Comparison of ENCODE assay signal across 21 mouse cellular contexts in the genomic region with DNA sequence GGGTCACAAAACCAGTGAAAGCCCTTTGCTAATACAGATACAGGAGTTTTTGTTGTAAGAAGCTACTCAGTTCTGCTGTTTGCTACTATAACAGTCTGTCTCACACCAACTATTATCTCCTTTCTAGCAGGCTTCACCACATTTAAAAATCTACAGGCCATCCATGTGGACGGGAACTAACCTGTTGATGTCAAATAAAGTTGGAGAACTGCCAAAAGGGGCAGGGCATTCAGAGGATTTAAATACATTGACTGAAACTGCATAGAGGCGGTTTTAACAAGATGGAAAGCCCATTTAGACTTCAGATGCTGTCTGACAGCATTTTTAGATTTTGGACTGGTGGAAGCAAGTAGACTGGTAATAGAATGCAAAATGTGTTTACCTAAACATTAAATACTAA.
A peak's percentile ranks its signal among the peaks of the same experiment; 100 is the strongest.
DNase-seq lines count a peak whose midpoint lies in the region; ATAC-seq and TF ChIP-seq lines count a peak whose summit lies in the region.
"Had no signal": no experiment of that assay in that cellular context is flagged by ENCODE, and none has a peak within 500 bp of the region (broad histone marks: within the 10 kb centered on the region; RNA-seq: fewer than 3 reads in every experiment).

No protein-coding gene starts in this region.

- no peak for TF ChIP-seq POLR2A in MEL (IDR thresholded peaks at IDR 0.05; ENCODE audit: control insufficient read depth in 1 of 2, insufficient read depth in 1 of 2, low read depth in 1 of 2, low read length in 2 of 2, poor library complexity in 1 of 2)
- no peak for TF ChIP-seq POLR2A in brain, embryonic 14.5 days (IDR thresholded peaks at IDR 0.05; ENCODE audit: borderline replicate concordance, extremely low read depth, insufficient read depth, insufficient read length, poor library complexity, severe bottlenecking)
- TF ChIP-seq POLR2A in heart, adult 2 months (IDR thresholded peaks at IDR 0.05; ENCODE audit: insufficient read depth, low read depth, low read length): no peak

- intact Hi-C loops in heart, adult 2 months (cut with DNase I): no loop called here

- TF ChIP-seq EP300 in MEL (IDR thresholded peaks at IDR 0.05; ENCODE audit: low read depth in 1 of 2, low read length in 2 of 2): no peak
- TF ChIP-seq EP300 in heart, adult 2 months (IDR thresholded peaks at IDR 0.05; ENCODE audit: insufficient read depth, low read depth, low read length): no peak

- H3K9ac ChIP-seq in lung, embryonic 14.5 days: no peak overlapping the region
- H3K9ac ChIP-seq in MEL (ENCODE audit: control insufficient read depth, low read depth, low read length, poor library complexity, severe bottlenecking): no peak overlapping the region
- no peak overlapping the region for H3K9ac ChIP-seq in embryonic facial prominence, embryonic 13.5 days
- H3K9ac ChIP-seq in kidney, embryonic 15.5 days: no peak overlapping the region
- no peak overlapping the region for H3K9ac ChIP-seq in heart, adult 2 months (ENCODE audit: low read depth, low read length)
- H3K9ac ChIP-seq: forebrain, embryonic 12.5 days; forebrain, postnatal 0 days; heart, embryonic 13.5 days; hindbrain, embryonic 15.5 days had no signal

- no peaks in the 10 kb centered on the region for H3K9me3 ChIP-seq in lung, embryonic 14.5 days (ENCODE audit: low read depth, low read length)
- H3K9me3 ChIP-seq in MEL (replicated peaks; ENCODE audit: insufficient read depth, low read length): no peaks in the 10 kb centered on the region
- H3K9me3 ChIP-seq in embryonic facial prominence, embryonic 13.5 days: no peaks in the 10 kb centered on the region
- no peaks in the 10 kb centered on the region for H3K9me3 ChIP-seq in kidney, embryonic 15.5 days (replicated peaks)
- H3K9me3 ChIP-seq: forebrain, embryonic 12.5 days; heart, embryonic 13.5 days; hindbrain, embryonic 15.5 days had no signal

- TF ChIP-seq CTCF in lung, embryonic 14.5 days (IDR thresholded peaks at IDR 0.05; ENCODE audit: low read depth): no peak
- TF ChIP-seq CTCF in MEL (IDR thresholded peaks at IDR 0.05 in 2 of 3, conservative IDR thresholded peaks at IDR 0.05 in 1 of 3; ENCODE audit: control insufficient read depth in 1 of 3, insufficient read depth in 1 of 3, low read depth in 2 of 3, low read length in 3 of 3, poor library complexity in 1 of 3, severe bottlenecking in 1 of 3): no peak
- TF ChIP-seq CTCF in brain, embryonic 14.5 days (IDR thresholded peaks at IDR 0.05; ENCODE audit: borderline replicate concordance, extremely low read depth, insufficient read depth, insufficient read length): no peak
- TF ChIP-seq CTCF in heart, adult 2 months (IDR thresholded peaks at IDR 0.05): no peak

- H3K36me3 ChIP-seq in lung, embryonic 14.5 days (ENCODE audit: insufficient read depth): no peaks in the 10 kb centered on the region
- H3K36me3 ChIP-seq in MEL (ENCODE audit: control insufficient read depth in 1 of 2, insufficient read depth in 2 of 2, low read length in 2 of 2): no peaks in the 10 kb centered on the region
- no peaks in the 10 kb centered on the region for H3K36me3 ChIP-seq in embryonic facial prominence, embryonic 13.5 days
- no peaks in the 10 kb centered on the region for H3K36me3 ChIP-seq in kidney, embryonic 15.5 days
- no peaks in the 10 kb centered on the region for H3K36me3 ChIP-seq in heart, adult 2 months (ENCODE audit: control insufficient read depth, insufficient read depth, low read length)
- H3K36me3 ChIP-seq: forebrain, embryonic 12.5 days; heart, embryonic 13.5 days; hindbrain, embryonic 15.5 days had no signal

- no peaks in the 10 kb centered on the region for H3K27me3 ChIP-seq in lung, embryonic 14.5 days (ENCODE audit: insufficient read depth, low read length)
- H3K27me3 ChIP-seq in MEL (ENCODE audit: control insufficient read depth in 1 of 2, insufficient read depth in 2 of 2, low read length in 2 of 2): no peaks in the 10 kb centered on the region
- H3K27me3 ChIP-seq in embryonic facial prominence, embryonic 13.5 days: no peaks in the 10 kb centered on the region
- no peaks in the 10 kb centered on the region for H3K27me3 ChIP-seq in kidney, embryonic 15.5 days
- H3K27me3 ChIP-seq in heart, adult 2 months (ENCODE audit: control insufficient read depth, insufficient read depth, low read length): no peaks in the 10 kb centered on the region
- H3K27me3 ChIP-seq: CH12.LX; forebrain, embryonic 12.5 days; heart, embryonic 13.5 days; hindbrain, embryonic 15.5 days had no signal

- 51% methylated on average over 2 of the region's 2 CpGs for WGBS in lung, embryonic 14.5 days
- WGBS in embryonic facial prominence, embryonic 13.5 days: 57% methylated on average over 2 of the region's 2 CpGs
- 71% methylated on average over 2 of the region's 2 CpGs for WGBS in kidney, embryonic 15.5 days
- WGBS in heart, adult 2 months: 74% methylated on average over 2 of the region's 2 CpGs

- no peaks in the 10 kb centered on the region for H3K4me1 ChIP-seq in lung, embryonic 14.5 days (ENCODE audit: insufficient read depth)
- no peaks in the 10 kb centered on the region for H3K4me1 ChIP-seq in MEL (ENCODE audit: control insufficient read depth in 1 of 2, insufficient read depth in 2 of 2, low read length in 2 of 2)
- peaks cover 10% of the 10 kb centered on the region for H3K4me1 ChIP-seq in embryonic facial prominence, embryonic 13.5 days
- no peaks in the 10 kb centered on the region for H3K4me1 ChIP-seq in kidney, embryonic 15.5 days
- H3K4me1 ChIP-seq in heart, adult 2 months (ENCODE audit: control insufficient read depth, insufficient read depth, low read length): no peaks in the 10 kb centered on the region
- H3K4me1 ChIP-seq: heart, embryonic 13.5 days; hindbrain, embryonic 15.5 days had no signal

- no peak for TF ChIP-seq RAD21 in MEL (IDR thresholded peaks at IDR 0.05; ENCODE audit: low read depth, low read length)

- no peak overlapping the region for H3K4me2 ChIP-seq in lung, embryonic 14.5 days
- H3K4me2 ChIP-seq in embryonic facial prominence, embryonic 13.5 days: no peak overlapping the region
- H3K4me2 ChIP-seq in kidney, embryonic 15.5 days: no peak overlapping the region
- H3K4me2 ChIP-seq: forebrain, embryonic 12.5 days; heart, embryonic 13.5 days; hindbrain, embryonic 15.5 days had no signal

- DNase-seq in lung, embryonic 14.5 days: peak; percentile 47
- no peak for DNase-seq in lung, postnatal 36 days
- DNase-seq in MEL (ENCODE audit: low read depth, low spot score): peak; percentile 13
- peak; percentile 81 for DNase-seq in brain, embryonic 14.5 days (ENCODE audit: low read depth)
- no peak for DNase-seq in B cell, adult 2 months
- no peak for DNase-seq in heart, adult 2 months
- DNase-seq: adrenal gland, postnatal 14 days; cerebellum, adult 11 months; cerebellum, adult 8-10 months; cerebellum, postnatal 14 days; embryo, embryonic 11 days; forebrain, postnatal 0 days; gastrocnemius, postnatal 14 days; heart, postnatal 36 days had no signal

- no peak overlapping the region for H3K27ac ChIP-seq in lung, embryonic 14.5 days (ENCODE audit: low read depth)
- no peak overlapping the region for H3K27ac ChIP-seq in MEL (ENCODE audit: control insufficient read depth, low read depth, low read length)
- peak overlapping the region; percentile 44; the same call in 1 of the 2 replicates for H3K27ac ChIP-seq in embryonic facial prominence, embryonic 13.5 days
- H3K27ac ChIP-seq in kidney, embryonic 15.5 days: no peak overlapping the region
- H3K27ac ChIP-seq in heart, adult 2 months: no peak overlapping the region
- H3K27ac ChIP-seq: forebrain, embryonic 12.5 days; heart, embryonic 13.5 days; hindbrain, embryonic 15.5 days had no signal

- no peak for ATAC-seq in lung, embryonic 14.5 days (ENCODE audit: insufficient read depth)
- ATAC-seq in embryonic facial prominence, embryonic 13.5 days (ENCODE audit: insufficient number of reproducible peaks, insufficient read depth, low FRiP score, low TSS enrichment, low read depth): no peak
- ATAC-seq in kidney, embryonic 15.5 days (replicated peaks; ENCODE audit: low FRiP score): no peak
- ATAC-seq: forebrain, postnatal 0 days; intestine, embryonic 16.5 days had no signal

- no peaks in the 10 kb centered on the region for H3K79me2 ChIP-seq in MEL (ENCODE audit: control insufficient read depth, insufficient read depth, low read length, poor library complexity)
- H3K79me2 ChIP-seq in heart, adult 2 months (replicated peaks; ENCODE audit: control insufficient read depth, insufficient read depth, low read length): no peaks in the 10 kb centered on the region

- no peak overlapping the region for H3K4me3 ChIP-seq in lung, embryonic 14.5 days (ENCODE audit: low read depth, low read length)
- no peak overlapping the region for H3K4me3 ChIP-seq in MEL (ENCODE audit: control insufficient read depth in 1 of 2, insufficient read depth in 1 of 2, low read depth in 2 of 2, low read length in 2 of 2)
- H3K4me3 ChIP-seq in embryonic facial prominence, embryonic 13.5 days: no peak overlapping the region
- no peak overlapping the region for H3K4me3 ChIP-seq in kidney, embryonic 15.5 days (replicated peaks)
- no peak overlapping the region for H3K4me3 ChIP-seq in heart, adult 2 months
- H3K4me3 ChIP-seq: forebrain, embryonic 12.5 days; heart, embryonic 13.5 days; hindbrain, embryonic 15.5 days had no signal

TF ChIP-seq in MEL, 35 proteins besides CTCF, POLR2A, EP300 and RAD21 (continues in another document):
- TF ChIP-seq ZMIZ1 (IDR thresholded peaks at IDR 0.05; ENCODE audit: low read depth, low read length) (no peak), GABPA (IDR thresholded peaks at IDR 0.05; ENCODE audit: low read depth, low read length) (no peak), POLR2AphosphoS5 (IDR thresholded peaks at IDR 0.05; ENCODE audit: borderline replicate concordance, low read depth, low read length) (no peak), TAL1 (IDR thresholded peaks at IDR 0.05; ENCODE audit: low read length) (no peak), MAFK (IDR thresholded peaks at IDR 0.05; ENCODE audit: borderline replicate concordance, low read depth, low read length) (no peak), TCF12 (IDR thresholded peaks at IDR 0.05; ENCODE audit: low read depth, low read length) (no peak), POLR2AphosphoS2 (IDR thresholded peaks at IDR 0.05; ENCODE audit: low read length) (no peak), RCOR1 (IDR thresholded peaks at IDR 0.05; ENCODE audit: low read depth, low read length) (no peak), UBTF (IDR thresholded peaks at IDR 0.05; ENCODE audit: borderline replicate concordance, insufficient read depth, low read depth, low read length) (no peak), JUND (IDR thresholded peaks at IDR 0.05; ENCODE audit: low read depth, low read length) (no peak), NELFE (IDR thresholded peaks at IDR 0.05; ENCODE audit: low read depth, low read length) (no peak), MAX (IDR thresholded peaks at IDR 0.05; ENCODE audit: low read length) (no peak), MYC (IDR thresholded peaks at IDR 0.05; ENCODE audit: low read depth, low read length) (no peak), USF2 (IDR thresholded peaks at IDR 0.05; ENCODE audit: borderline replicate concordance in 1 of 2, insufficient read depth in 1 of 2, low read depth in 1 of 2, low read length in 2 of 2) (no peak), ETS1 (IDR thresholded peaks at IDR 0.05; ENCODE audit: low read depth, low read length) (no peak), ZKSCAN1 (IDR thresholded peaks at IDR 0.05; ENCODE audit: low read depth, low read length) (no peak)

Comparison
In these comparisons a context has a peak if more than half of its experiments do, and no peak if none do; other contexts are left out.
1. DNase-seq: peak in lung, embryonic 14.5 days (single experiment), MEL (single experiment) and brain, embryonic 14.5 days (single experiment); none in lung, postnatal 36 days (single experiment), B cell, adult 2 months (0 of 2) and heart, adult 2 months (0 of 2).